Mouse (Mus musculus): Measurements from ENCODE around the gene Snca.
"Not testable (repeated sequence)": the region's sequence is repeated elsewhere in the genome, so short reads cannot be mapped to it uniquely, and the experiment has no call there.

Snca gene

DNA sequence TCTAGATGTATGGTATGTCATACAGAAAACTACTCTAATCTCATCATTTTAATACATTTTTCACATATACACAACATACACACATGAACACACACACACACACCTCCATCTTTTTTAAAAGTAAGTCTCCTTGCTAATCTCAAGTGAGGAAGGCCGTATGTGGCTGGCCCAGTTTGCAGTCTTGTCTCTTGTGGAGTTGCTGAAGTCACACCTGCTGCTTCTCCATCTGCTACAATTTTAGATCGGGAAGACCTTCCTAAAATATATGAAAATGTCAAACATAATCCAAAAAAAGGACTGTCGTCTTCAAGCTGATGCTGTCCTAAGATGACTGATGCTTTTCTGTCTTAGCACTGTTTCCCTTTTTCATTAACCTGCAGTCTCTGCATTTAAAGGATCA lies 112.1 kb downstream of the Snca start:
- DNase-seq (ENCODE audit: low read depth), result no peak

DNA sequence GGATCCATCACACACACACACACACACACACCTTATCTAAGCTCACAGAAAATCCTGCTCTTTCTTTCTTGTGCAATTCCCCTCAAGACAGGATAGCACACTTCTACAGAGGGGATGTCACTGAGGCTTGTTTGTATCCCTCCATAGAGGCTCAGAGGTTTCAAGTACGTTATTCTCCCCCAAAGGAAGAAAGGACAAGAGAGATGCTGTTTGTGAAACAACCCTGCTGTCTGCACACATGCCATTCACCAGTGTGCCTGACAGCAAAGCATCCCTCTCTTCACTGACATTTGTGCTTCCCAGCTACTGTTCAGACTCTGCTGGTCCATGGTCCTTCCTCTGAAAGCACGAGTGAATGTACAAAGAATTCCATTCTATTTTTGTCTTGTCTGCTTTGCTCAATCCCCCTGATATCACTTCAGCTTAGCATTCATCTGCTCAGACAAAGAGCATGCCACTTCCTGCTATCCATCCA lies 119.6 kb downstream of the Snca start:
- DNase-seq (ENCODE audit: low read depth), result no peak

DNA sequence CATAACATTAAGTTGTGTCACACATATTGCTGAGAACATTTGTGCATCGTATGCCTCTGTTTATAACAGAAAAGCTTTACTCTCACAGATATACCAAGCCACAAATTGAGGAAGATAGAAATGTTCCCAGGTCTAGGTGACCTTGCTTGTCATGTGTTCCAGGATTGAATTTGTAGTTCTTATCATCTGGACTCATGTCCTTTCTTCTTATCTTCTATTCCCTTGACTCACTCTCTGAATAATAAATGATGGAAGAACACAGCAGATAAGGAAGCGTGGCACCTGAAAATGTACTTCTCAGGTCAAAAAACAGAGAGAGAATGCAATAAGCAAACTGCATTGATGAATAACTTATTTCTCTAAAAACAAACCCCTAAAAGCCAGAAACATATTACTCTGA lies 131.6 kb downstream of the Snca start:
- DNase-seq (ENCODE audit: low read depth), result no peak

DNA sequence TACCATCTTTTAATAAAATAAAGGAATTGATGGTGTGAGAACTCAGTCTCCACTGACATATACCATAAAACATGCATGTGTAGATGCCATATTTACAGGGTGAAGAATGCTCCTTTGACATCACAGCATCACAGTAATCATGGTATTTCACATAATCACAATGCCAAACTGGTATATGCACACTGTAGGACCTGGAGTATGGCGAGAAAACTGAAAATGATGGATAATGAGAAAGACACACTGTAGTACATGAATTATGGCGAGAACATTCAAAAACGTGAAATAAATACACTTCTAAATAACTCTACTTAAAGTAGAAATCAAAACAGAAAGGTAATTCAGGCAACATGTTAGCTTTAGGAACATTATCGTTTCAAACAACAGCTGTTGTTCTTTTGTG lies 142.6 kb downstream of the Snca start:
- not testable (repeated sequence) for DNase-seq (ENCODE audit: low read depth)

DNA sequence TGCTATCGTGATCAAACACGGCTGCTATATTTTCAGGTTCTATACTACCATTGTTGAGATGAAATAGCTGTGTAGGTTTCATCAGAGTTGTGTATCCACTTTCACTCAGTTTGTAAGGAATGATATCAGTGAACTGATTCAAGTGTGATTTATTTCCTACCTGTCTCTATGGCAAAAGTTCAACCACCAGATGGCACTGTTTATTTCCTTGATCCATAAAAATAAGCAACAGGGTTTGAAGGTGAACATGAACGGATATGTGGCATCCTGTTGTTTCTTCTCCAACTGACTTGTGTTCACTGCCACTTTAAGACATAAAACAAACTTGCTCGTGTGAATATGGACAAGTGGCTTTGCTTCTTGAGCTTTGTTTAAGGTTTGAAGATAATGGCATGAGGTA lies 147.4 kb downstream of the Snca start:
- DNase-seq (ENCODE audit: low read depth), result peak; percentile 6

Data from induced T-regulatory cell, adult 2 months (primary cell).